Mouse (Mus musculus) embryonic fibroblast, embryonic 13.5 days (primary cell): ENCODE data around the gene Dip2c. TPM values are rescaled to one million over a fixed set of nuclear protein-coding genes. Genes with fewer than 3 reads are reported as not detected.

Source experiments
- H3K27ac ChIP-seq: 2 replicates; pipeline ENCODE4 v1.5.1; 2012; ENCODE audit warnings: low read length, control low read depth, inconsistent platforms; ENCODE audit not compliant: insufficient read depth
- H3K4me1 ChIP-seq: 2 replicates; pipeline ENCODE4 v1.6.1; 2011; ENCODE audit warnings: low read length; ENCODE audit not compliant: control insufficient read depth, insufficient read depth
- H3K4me3 ChIP-seq: 2 replicates; pipeline ENCODE4 v1.5.1; 2011; ENCODE audit warnings: mild to moderate bottlenecking, control low read depth, low read length; ENCODE audit not compliant: insufficient read depth
- CTCF ChIP-seq: IDR thresholded peaks from 2 replicates; pipeline ENCODE4 v1.5.1; 2011; ENCODE audit warnings: mild to moderate bottlenecking, control low read depth, low read length, moderate library complexity, borderline replicate concordance; ENCODE audit not compliant: insufficient read depth
- POLR2A ChIP-seq: IDR thresholded peaks from 2 replicates; pipeline ENCODE4 v1.6.1; 2011; ENCODE audit warnings: low read depth, mild to moderate bottlenecking, control low read depth, low read length, moderate library complexity
- polyA plus RNA-seq: library from polyadenylated mRNA; stranded (reverse); fragments of >200 nt; gene quantifications from 2 replicates; pipeline ENCODE4 v1.2.4, GENCODE M21; 2011; ENCODE audit warnings: low read depth; ENCODE audit not compliant: missing spikeins, insufficient read length

The Dip2c gene
- polyA plus RNA-seq, 1 experiment: 17.9 TPM

DNA sequence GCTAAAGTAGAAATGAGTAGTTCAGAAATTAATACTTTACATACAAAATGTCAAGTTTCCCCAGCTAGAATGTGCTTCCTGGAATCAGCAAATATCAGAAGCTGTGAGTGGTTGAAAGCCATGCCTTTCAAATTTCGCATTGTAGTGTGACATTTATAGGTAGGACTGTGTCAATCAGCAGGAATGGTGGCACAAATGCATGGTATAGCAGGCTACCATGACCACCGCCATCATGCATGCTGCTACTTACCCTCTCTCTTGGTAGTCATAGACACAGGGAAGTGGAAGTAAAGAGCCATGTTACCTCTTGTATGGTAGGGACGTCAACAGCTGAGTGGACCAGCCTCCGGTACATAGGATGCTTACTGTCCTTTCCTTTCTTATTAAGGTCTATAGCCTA, 421.0 kb downstream of the Dip2c start:
- H3K27ac ChIP-seq: no peak overlapping the region
- TF ChIP-seq CTCF (no peak), POLR2A (no peak)
- H3K4me1 ChIP-seq: peaks cover 13% of the 10 kb centered on the region
- H3K4me3 ChIP-seq: no peak overlapping the region

DNA sequence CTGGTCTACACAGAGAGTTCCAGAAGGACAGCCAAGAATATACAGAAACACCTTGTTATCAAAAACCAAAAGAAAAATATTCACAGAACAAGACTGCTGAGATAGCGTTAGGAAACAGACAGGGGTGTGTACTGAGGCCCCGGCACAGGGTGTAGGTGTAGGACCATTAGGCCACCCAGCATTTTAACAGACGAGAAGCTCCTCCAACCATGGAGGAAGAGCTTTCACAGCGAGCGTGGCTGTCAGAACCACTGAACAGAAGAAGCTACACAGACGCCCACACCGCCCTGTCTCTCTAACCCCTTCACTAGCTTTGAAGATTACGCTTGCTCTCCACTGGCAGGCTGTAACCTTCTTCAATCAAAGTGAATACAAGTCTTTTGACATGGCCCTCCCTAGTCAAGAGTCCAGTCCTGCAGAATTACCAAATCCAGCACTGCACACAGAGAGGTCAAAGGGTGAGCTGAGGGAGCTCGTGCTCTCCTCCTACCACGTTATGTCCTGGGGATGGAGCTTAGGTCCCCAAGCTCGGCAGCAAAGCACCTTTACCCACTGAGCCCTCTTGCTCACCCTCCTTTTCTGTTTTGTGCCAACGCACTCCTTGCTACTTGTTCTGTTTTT, 426.4 kb downstream of the Dip2c start:
- Histone ChIP-seq H3K4me3 (no peak overlapping the region), H3K4me1 (no peaks in the 10 kb centered on the region), H3K27ac (no peak overlapping the region)
- no peak for TF ChIP-seq CTCF
- no peak for TF ChIP-seq POLR2A

DNA sequence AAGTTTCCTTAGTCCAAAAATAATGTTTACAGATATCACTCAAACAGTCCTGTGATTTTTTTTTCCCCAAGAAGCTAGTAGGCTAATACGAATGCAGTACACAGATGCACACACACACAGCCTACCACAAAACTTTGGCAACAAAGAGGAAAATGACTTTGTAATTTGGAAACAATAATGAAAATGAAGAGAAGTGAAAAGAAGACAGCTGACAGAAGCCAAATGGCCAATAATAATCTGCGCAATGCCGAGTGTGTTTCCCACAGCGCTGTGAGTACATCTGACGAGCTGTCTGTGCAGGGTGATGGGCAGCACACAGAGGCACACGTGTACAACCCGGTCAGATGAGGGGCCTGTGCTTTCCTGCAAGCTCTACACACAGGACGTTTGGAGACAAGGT, 430.4 kb downstream of the Dip2c start:
- Histone ChIP-seq H3K27ac (no peak overlapping the region), H3K4me3 (no peak overlapping the region), H3K4me1 (no peaks in the 10 kb centered on the region)
- TF ChIP-seq POLR2A (no peak), CTCF (no peak)

DNA sequence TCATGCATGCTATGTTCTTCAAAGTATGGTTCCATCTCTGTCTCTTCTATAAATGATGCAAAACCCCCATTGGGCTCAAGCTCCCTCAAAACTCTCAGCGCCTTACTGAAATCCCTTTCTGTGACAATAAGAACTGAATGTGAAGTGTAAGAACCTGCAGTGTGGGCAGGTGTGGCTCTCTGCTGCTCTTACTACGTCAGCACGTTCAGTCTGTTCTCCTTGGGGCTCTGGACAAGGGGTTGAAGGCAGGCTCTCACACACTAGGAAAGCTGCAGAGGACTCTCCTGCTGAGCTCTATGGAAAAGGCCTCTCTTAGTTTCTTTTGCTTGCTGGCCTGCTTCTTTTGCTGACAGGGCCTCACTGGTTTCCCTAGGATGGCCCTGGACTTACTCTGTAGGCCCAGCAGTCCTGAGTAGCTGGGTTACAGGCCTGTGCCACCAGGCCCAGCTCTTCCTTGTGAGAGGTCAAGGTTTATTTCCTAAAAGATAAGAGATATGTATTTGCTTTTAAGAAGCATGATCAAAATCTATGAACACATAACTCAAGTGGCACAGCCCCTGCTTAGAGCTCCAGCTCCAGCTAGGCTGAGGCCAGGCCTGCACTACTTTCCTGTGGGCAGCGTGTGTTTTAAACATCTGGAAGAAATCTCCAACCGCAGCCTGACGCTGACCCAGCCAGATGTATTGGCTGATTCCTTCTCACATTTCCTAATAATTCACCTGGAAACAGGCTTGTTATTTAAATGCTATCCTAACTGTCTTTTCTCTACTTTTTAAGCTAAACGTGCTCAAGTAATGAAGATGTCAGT, 432.3 kb downstream of the Dip2c start:
- Histone ChIP-seq H3K27ac (no peak overlapping the region), H3K4me1 (no peaks in the 10 kb centered on the region), H3K4me3 (no peak overlapping the region)
- TF ChIP-seq CTCF (no peak), POLR2A (no peak)

DNA sequence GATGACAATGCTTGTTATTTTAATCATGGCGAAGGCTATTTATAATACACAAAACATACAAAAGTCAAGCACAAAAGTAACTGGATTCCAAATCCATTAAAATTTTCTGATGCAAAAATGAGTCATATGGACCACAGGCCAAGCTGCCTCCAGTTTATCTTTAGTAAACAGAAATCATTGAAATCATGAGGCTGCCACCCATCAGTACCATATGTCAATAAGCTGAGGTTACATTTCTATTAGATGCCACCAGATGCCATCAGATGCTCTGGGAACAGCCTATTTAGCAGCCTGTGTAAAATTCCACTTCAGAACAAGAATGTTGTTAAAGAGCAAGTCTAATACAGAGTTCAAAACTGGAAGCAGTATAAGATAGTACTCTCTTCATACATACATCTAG, 436.1 kb downstream of the Dip2c start:
- Histone ChIP-seq H3K4me1 (no peaks in the 10 kb centered on the region), H3K27ac (no peak overlapping the region), H3K4me3 (no peak overlapping the region)
- TF ChIP-seq POLR2A (no peak), CTCF (no peak)

DNA sequence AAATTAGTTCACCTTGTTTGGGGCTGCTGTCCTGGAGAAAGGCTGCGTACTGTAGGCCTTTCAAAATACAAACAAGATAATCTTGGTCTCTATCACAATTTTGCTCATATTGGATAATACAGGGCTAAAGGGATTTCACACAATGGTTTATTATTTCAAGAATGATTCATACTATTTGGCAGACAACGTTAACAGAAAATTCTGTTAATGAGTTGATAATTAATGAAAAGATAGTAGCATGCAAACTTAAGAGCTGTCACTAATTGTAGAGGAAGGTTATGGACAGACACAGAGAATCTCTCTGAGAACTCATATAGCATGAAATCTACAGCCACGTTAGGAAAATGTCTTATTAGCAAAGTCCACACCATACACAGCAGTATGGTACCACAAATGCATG, 436.6 kb downstream of the Dip2c start:
- Histone ChIP-seq H3K4me3 (no peak overlapping the region), H3K4me1 (no peaks in the 10 kb centered on the region), H3K27ac (no peak overlapping the region)
- TF ChIP-seq CTCF (no peak), POLR2A (no peak)

DNA sequence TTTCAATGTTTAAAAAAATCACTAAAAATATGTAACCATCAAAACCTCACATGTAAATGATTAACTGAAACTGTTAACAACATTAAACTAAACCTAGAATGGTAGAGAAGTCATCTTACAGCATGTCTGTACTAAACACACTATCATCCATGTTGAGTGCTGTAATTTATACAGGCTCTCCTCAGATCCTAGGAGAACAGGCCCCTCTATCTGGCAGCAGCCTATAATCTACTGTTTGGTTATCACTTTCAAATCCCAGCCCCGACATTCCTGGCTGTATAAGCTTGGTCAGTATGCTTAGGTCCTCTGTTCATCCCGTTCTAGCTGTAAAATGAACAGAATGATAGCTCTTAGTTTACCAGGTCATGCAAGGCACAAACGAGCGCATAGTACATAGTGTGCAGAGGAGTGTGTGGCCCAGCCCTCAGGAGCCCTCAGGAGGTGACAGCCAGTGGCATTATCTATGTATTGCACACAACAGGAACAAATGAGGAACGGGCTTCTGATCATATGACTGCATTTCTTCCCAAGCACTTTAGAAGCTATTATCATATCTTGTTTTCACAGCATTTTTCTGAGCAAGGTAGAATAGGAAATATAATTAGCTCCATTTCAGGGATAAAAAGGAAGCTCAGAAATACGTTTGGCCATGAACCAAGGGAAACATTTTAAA, 437.3 kb downstream of the Dip2c start:
- TF ChIP-seq POLR2A (no peak), CTCF (no peak)
- Histone ChIP-seq H3K4me3 (no peak overlapping the region), H3K4me1 (no peaks in the 10 kb centered on the region), H3K27ac (no peak overlapping the region)

DNA sequence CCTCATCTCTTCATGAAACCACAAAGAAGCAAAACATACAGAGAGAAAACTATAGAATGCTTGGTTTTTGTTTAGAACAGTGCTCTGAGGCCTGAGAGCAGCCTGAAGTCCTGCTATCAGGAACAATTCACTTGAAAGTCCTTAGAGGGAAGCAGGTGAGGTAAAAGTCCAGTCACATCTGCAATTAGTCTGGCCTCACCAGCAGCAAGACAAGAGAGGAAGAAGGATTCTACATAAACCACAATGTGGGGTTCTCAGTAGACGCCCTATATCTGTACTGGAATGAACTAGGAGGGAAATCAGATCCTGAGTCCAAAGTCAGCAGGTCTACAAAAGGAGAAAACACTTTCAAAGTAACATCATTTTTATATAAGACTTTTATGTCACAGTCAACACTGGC, 438.9 kb downstream of the Dip2c start:
- no peak for TF ChIP-seq CTCF
- no peak for TF ChIP-seq POLR2A
- Histone ChIP-seq H3K4me3 (no peak overlapping the region), H3K27ac (no peak overlapping the region), H3K4me1 (no peaks in the 10 kb centered on the region)

Other genes starting within 250 kb of the Dip2c start
- gene Larp4b, start 182.6 kb upstream of the Dip2c start, polyA plus RNA-seq: 54.6 and 59.6 TPM in 2 replicates